Mouse (Mus musculus) C2C12 (cell line): ENCODE data around the gene 1700011L22Rik.

Experiments used
- CTCF ChIP-seq: IDR thresholded peaks from one replicate; pipeline ENCODE4 v1.5.1; 2011; ENCODE audit not compliant: control insufficient read depth, insufficient read depth, insufficient read length
- MAX ChIP-seq: IDR thresholded peaks from one replicate; pipeline ENCODE4 v1.6.1; 2011; ENCODE audit warnings: mild to moderate bottlenecking, control low read depth
- MYOD1 ChIP-seq: IDR thresholded peaks from one replicate; pipeline ENCODE4 v1.6.1; 2011; ENCODE audit warnings: low read depth; ENCODE audit not compliant: control insufficient read depth, insufficient read length
- USF1 ChIP-seq: IDR thresholded peaks from one replicate; pipeline ENCODE4 v1.6.1; 2011; ENCODE audit warnings: low read depth, mild to moderate bottlenecking, control low read depth, moderate library complexity

GRCm38 (mm10) chr8:79225586-79225985 is 22.8 kb downstream of the 1700011L22Rik start:
- TF ChIP-seq CTCF, result no peak
- no peak for TF ChIP-seq MYOD1
- TF ChIP-seq USF1, result no peak
- TF ChIP-seq MAX, result no peak
